Mouse (Mus musculus) cerebral cortex, adult 2 months (tissue): ENCODE results near the gene Chrd.

Source experiments
- WGBS: fragments of 180-500 bp; shearing (Covaris S2); methylation state at CpG from one replicate; pipeline ENCODE4 v1.1.7; 2018; 5-methylcytosine and 5-hydroxymethylcytosine counted together

Gene Chrd

GRCm38 (mm10) chr16:20732925-20733730 lies at the start of gene Chrd:
Chrd (plus strand) TSS chr16:20733127.
- WGBS = under 1% methylated on average over 62 of the region's 70 CpGs

GRCm38 (mm10) chr16:20690774-20691173 lies 42.2 kb upstream of the Chrd start:
- WGBS = 82% methylated on average over 3 of the region's 3 CpGs

GRCm38 (mm10) chr16:20691617-20692016 lies 41.3 kb upstream of the Chrd start:
- WGBS = 36% methylated on average over 1 of the region's 1 CpGs

DNA sequence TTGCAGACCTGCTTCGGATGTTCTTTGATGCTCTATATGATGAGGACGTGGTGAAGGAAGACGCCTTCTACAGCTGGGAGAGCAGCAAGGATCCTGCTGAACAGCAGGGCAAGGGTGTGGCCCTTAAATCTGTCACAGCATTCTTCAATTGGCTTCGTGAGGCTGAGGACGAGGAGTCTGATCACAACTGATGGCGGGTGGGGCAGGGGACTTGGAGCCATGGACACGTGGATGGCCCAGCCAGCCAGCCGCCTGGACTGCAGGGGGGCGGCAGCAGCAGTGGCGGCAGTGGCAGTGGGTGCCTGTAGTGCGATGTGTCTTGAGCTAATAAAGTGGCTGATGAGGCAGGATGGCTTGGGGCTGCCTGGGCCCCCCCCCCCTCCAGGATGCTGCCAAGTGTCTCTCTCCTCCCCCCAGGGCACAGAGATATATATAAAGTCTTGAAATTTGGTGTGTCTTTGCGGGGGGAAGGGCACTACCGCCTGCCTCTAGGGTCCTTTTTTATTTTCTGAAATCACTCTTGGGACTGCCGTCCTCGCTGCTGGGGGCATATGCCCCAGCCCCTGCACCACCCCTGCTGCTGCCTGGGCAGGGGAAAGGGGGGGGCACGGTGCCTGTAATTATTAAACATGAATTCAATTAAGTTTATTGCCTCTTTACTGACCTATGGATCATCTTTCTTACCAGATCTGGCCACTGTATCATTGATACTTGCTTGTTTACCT lies 40.5 kb upstream of the Chrd start:
- 31% methylated on average over 16 of the region's 16 CpGs for WGBS

DNA sequence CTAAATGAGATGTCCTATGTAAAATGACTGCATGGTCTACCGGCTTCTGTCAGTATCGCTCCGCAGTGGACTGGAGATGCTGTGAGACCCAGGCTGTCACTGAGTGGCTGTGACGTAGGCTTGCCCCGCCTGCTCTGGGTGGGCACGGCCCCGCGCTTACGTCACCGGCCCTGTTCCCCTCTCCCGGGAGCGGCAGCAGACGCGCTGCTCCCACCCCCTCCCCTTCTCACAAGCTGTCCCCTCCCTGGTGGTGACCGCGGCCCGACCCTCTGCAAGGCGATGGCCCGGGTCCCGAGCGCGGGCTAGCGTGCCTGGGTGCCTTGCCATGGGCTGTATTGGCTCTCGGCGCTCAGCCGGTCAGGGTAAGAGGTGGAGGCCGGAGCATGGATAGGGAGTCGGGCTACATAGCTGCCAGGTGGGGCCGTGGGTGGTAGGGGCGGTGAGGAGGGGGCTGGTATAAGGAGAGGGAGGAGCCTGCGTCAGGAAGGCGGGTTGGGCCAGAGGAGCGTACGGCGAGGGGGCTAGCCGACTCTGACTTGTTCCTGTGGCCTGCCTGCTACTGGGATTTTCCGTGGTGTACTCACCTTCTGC lies 39.7 kb upstream of the Chrd start, which contains the start of gene Fam131a:
TSS of gene Fam131a (plus strand) at position 131 of the 591 bp plus-strand sequence.
- WGBS = 1% methylated on average over 37 of the region's 37 CpGs

DNA sequence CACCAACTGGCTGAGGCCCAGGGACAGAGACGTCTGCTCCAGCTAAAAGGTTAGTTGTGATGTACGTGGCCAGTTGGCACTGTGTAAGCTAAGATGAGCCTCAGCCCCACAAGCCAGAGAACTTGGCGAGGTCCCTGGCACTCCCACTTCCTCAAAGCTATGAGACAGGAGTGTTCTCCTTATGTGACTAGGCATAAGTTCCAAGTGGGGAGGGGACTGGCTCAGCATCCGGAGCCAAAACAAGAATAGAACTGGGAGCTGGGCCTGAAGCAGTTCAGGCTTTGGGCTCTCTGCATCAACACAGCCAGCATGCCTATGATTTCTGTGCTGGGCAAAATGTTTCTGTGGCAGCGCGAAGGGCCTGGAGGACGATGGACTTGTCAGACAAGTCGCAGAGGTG lies 38.1 kb upstream of the Chrd start:
- WGBS = 19% methylated on average over 8 of the region's 8 CpGs

DNA sequence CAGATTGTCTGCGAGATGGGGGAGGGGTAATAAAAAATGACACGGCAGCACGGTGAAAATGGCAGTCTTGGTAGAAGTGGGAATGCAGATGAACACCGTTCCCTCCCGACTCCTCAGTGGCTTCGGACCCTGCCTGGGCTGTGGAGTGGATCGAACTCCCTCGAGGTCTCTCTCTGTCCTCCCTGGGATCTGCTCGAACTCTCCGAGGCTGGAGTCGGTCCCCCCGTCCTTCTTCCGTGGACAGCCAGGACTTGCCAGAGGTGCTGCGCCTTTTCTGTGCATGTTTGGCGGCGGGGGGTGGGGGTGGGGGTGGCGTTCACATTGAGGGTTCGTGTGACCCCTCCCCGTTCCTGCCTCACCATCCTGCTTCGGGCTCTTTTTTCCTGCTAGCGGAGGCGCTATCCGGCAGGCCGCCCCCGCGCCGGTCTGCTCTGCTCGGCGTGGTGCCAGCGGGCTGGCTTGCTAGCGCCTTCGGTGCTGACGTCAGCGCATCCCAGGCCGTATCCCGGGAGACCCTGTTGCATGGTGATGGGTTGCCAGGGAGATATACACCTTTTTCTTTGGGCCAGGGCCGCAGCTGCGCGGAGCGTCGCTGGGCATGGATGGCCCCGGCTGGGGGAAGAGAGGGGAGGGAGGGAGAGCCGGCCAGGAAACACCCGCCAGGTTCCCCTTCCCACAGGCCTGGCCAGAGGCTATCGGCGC lies 37.2 kb upstream of the Chrd start:
- WGBS = 2% methylated on average over 46 of the region's 46 CpGs

- WGBS = 70% methylated on average over 5 of the region's 5 CpGs
Observed at GRCm38 (mm10) chr16:20699266-20699665, 33.7 kb upstream of the Chrd start.

DNA sequence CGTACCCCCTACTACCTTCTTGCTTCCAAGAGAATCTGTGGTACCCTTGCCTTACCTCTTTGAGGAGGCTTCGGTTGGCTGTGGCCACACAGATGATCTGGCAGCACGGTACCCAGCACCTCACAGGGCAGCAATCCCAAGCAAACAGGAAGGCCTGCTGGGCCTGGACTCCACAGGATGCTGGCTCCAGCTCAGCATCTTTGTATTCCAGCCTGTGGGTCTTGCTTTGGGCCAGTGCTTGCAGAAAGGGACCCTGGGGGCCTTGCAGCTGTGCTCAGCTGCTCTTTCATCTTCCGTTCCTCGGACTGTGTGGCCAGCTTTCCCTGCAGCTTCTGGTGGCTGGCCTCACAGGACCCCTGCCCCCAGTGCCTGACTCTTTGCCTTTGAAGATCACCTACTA lies 32.9 kb upstream of the Chrd start:
- WGBS = 34% methylated on average over 5 of the region's 5 CpGs

DNA sequence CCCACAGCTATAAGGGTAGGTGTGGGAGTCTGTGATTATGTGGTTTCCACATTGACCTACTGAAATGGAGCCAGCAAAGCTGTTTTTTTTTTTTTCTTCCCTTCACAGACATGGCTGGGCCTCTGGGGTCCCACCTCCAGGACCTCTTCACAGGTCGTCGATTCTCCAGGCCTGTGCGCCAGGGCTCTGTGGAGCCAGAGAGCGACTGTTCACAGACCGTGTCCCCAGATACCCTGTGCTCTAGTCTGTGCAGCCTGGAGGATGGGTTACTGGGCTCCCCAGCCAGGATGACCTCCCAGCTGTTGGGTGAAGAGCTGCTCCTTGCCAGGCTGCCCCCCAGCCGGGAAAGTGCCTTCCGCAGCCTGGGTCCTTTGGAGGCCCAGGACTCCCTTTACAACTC lies 31.6 kb upstream of the Chrd start:
- WGBS = 45% methylated on average over 7 of the region's 7 CpGs

GRCm38 (mm10) chr16:20701729-20702521 lies 31.0 kb upstream of the Chrd start:
- 31% methylated on average over 12 of the region's 12 CpGs for whole genome bisulfite sequencing

DNA sequence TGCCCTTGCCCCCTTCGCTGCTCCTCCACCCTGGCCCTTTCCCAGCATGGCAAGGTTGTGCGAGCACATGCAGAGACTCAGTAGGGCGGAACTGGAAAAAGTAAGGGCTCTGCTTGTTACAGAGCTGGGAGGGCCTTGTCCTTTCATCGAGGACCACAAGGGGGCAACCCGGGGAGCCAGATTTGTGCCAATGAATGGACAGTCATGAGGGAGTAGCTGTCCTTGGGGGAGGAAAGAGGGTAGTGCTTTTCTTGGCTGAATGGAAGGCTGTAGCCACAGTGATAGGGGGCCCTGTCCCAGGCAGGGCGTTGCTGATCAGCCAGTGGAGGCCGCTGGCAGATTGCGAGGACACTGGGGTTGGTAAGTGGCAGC lies 30.4 kb upstream of the Chrd start:
- 16% methylated on average over 8 of the region's 8 CpGs for WGBS

- WGBS = 86% methylated on average over 10 of the region's 10 CpGs
Observed at GRCm38 (mm10) chr16:20703071-20703470, 29.9 kb upstream of the Chrd start.

GRCm38 (mm10) chr16:20703699-20704400 lies 29.1 kb upstream of the Chrd start:
- 63% methylated on average over 6 of the region's 6 CpGs for WGBS

GRCm38 (mm10) chr16:20705786-20706185 lies 27.1 kb upstream of the Chrd start:
- 50% methylated on average over 3 of the region's 3 CpGs for WGBS

DNA sequence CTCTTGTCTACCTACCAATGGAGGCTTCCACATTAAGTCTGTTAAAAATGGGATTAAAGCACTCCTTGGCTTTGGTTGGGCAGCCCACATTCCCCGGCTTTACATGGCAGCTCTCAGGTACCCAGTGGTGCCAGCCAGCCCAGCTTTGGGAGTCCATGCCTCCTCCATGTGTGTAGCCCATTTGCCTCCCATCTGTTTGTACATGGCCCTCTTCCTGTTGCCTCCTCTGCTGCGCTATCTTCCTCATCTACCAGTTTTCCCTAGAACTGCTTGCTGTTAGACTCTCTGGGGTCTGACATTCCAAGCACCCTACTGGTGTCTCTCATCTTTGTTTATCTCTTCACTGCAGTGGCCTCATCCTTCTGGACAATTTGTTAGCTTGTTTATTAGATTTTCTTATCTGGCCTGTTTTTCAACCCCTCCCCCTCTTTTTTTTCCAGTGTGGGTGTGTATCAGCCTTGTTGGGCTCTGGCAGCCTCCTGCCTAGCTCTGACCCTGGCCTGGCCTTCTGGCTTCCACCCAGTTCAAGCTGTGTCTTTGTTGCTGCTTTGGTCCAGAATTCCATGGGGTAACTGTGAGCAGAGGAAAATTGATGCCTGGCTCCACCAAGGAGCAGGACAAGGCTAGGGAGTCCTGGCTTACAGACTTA lies 26.4 kb upstream of the Chrd start:
- WGBS = 65% methylated on average over 2 of the region's 2 CpGs

DNA sequence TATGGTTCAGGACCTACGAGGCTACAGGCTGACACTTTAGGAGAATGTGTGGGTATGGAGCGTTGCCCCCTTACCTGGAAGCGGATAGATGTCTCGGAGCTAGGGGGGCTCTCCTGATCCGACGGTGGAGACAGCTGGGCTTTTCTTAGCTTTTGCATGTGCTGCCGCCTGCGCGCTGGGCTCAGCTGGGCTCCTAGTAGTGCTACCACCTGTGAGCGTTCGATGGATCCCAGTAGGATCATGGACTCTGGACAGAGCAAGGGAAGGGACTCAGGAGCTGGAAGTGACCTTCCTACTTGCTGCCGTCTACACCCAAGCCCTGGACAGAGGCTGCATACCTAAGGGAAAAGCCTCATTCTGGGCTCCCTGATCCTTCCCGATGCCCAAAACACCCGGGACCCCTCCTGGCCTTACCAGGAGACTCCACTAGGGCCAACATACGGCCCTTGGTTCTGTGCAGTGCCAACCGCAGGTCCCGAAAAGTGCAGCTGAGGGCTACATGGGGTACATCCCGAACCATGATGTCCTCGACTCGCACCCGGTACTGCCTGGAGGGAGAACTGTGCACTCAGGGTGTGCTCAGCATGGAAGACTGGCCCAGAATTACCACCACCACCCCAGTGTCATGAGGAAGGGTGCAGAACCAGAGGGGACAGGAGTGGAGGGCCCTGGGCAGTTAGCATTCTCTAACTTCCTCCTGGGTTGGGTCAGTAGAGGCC lies 24.5 kb upstream of the Chrd start:
- WGBS = 80% methylated on average over 21 of the region's 21 CpGs

GRCm38 (mm10) chr16:20708939-20709734 lies 23.8 kb upstream of the Chrd start:
- WGBS = 71% methylated on average over 19 of the region's 19 CpGs

DNA sequence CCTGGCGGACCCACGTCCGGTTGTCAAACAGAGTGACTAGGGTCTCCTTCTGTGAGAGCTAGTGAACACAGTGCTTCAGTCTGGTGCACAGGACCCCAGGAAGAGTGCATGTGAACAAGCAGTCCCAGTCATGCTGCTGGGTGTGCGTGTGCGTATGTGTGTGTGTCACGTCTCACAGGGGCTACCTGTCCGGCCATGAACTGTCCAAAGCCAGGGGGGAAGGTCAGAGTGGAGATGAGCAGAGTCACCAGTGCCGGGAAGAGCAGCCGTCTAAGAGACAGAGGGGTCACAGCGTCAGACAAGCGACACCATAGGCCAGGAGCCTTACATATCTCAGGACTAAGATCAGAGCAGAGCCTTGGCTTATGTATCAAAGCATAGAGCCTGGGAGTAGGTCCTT lies 22.6 kb upstream of the Chrd start:
- WGBS = 92% methylated on average over 11 of the region's 11 CpGs
